14 mouse cellular contexts compared by ENCODE assay signal in genomic region chr14:103545734-103546133, GRCm38 (mm10). TPM values are rescaled to one million over a fixed set of nuclear protein-coding genes. Genes with fewer than 3 reads are reported as not detected.
A peak's percentile ranks its signal among the peaks of the same experiment; 100 is the strongest.
DNase-seq lines count a peak whose midpoint lies in the region; ATAC-seq lines count a peak whose summit lies in the region.
"Had no signal": no experiment of that assay in that cellular context is flagged by ENCODE, and none has a peak within 500 bp of the region (broad histone marks: within the 10 kb centered on the region; RNA-seq: fewer than 3 reads in every experiment).

No protein-coding gene starts in this region.

- DNase-seq in forebrain, embryonic 14.5 days (ENCODE audit: low spot score), result peak; percentile 67
- no peak for DNase-seq in forebrain, embryonic 11.5 days (ENCODE audit: low spot score)
- peak; percentile 49 for DNase-seq in left cerebral cortex, postnatal 4 days
- DNase-seq in left cerebral cortex, postnatal 36 days (ENCODE audit: low spot score in 2 of 2), result no peak
- peak; percentile 23 for DNase-seq in right cerebral cortex, postnatal 4 days
- no peak for DNase-seq in right cerebral cortex, postnatal 25 days
- no peak for DNase-seq in T-cell, adult 2 months (ENCODE audit: low spot score)
- no peak for DNase-seq in layer of hippocampus, adult 9-10 months (ENCODE audit: low spot score)
- DNase-seq: heart, adult 18-20 months; heart, postnatal 10 days; kidney, adult 11 months had no signal

- H3K4me2 ChIP-seq in forebrain, embryonic 14.5 days (ENCODE audit: low read length), result no peak overlapping the region
- no peak overlapping the region for H3K4me2 ChIP-seq in forebrain, embryonic 11.5 days (ENCODE audit: low read depth, low read length, severe bottlenecking)
- H3K4me2 ChIP-seq: limb, embryonic 12.5 days had no signal

- H3K4me3 ChIP-seq in forebrain, embryonic 14.5 days (ENCODE audit: low read depth, low read length), result no peak overlapping the region
- H3K4me3 ChIP-seq in forebrain, embryonic 11.5 days (ENCODE audit: low read depth, low read length), result no peak overlapping the region
- H3K4me3 ChIP-seq: limb, embryonic 12.5 days had no signal

- peak overlapping the region; percentile 33; the same call in 1 of the 2 replicates for H3K27ac ChIP-seq in forebrain, embryonic 14.5 days (ENCODE audit: low read depth, low read length)
- no peak overlapping the region for H3K27ac ChIP-seq in forebrain, embryonic 11.5 days (ENCODE audit: low read depth, low read length)
- H3K27ac ChIP-seq: limb, embryonic 12.5 days had no signal

- H3K9ac ChIP-seq in forebrain, embryonic 14.5 days (ENCODE audit: low read length), result no peak overlapping the region
- no peak overlapping the region for H3K9ac ChIP-seq in forebrain, embryonic 11.5 days (ENCODE audit: low read length)
- H3K9ac ChIP-seq: limb, embryonic 12.5 days had no signal

- 44% methylated on average over 8 of the region's 8 CpGs for WGBS in forebrain, embryonic 14.5 days
- 85% methylated on average over 8 of the region's 8 CpGs for WGBS in forebrain, embryonic 11.5 days

- no peak for ATAC-seq in forebrain, embryonic 14.5 days
- no peak for ATAC-seq in forebrain, embryonic 11.5 days (replicated peaks; ENCODE audit: low FRiP score)

- intact Hi-C loops in left cerebral cortex, postnatal 4 days (cut with DNase I), result no loop called here
- intact Hi-C loops in left cerebral cortex, postnatal 36 days (cut with DNase I), result no loop called here

- peaks cover 9% of the 10 kb centered on the region for H3K4me1 ChIP-seq in forebrain, embryonic 14.5 days (ENCODE audit: control insufficient read depth, insufficient read depth, low read length)
- H3K4me1 ChIP-seq in forebrain, embryonic 11.5 days (replicated peaks; ENCODE audit: control insufficient read depth, insufficient read depth, low read length), result no peaks in the 10 kb centered on the region
- H3K4me1 ChIP-seq: limb, embryonic 12.5 days had no signal

- H3K27me3 ChIP-seq in forebrain, embryonic 14.5 days (replicated peaks; ENCODE audit: control insufficient read depth, insufficient read depth, low read length), result no peaks in the 10 kb centered on the region
- no peaks in the 10 kb centered on the region for H3K27me3 ChIP-seq in forebrain, embryonic 11.5 days (ENCODE audit: control insufficient read depth, insufficient read depth, low read length)
- H3K27me3 ChIP-seq: limb, embryonic 12.5 days had no signal

- H3K36me3 ChIP-seq in forebrain, embryonic 14.5 days (ENCODE audit: control insufficient read depth, insufficient read depth, low read length), result no peaks in the 10 kb centered on the region
- H3K36me3 ChIP-seq in forebrain, embryonic 11.5 days (ENCODE audit: control insufficient read depth, insufficient read depth, low read length), result no peaks in the 10 kb centered on the region
- H3K36me3 ChIP-seq: limb, embryonic 12.5 days had no signal

- H3K9me3 ChIP-seq in forebrain, embryonic 14.5 days (replicated peaks; ENCODE audit: control insufficient read depth, low read length), result no peaks in the 10 kb centered on the region
- no peaks in the 10 kb centered on the region for H3K9me3 ChIP-seq in forebrain, embryonic 11.5 days (ENCODE audit: control insufficient read depth, low read length)
- H3K9me3 ChIP-seq: limb, embryonic 12.5 days had no signal

RNA-seq across cellular contexts. Expression of gene Scel, which starts 32.6 kb away (rescaled TPM):
- polyA plus RNA-seq in forebrain, embryonic 14.5 days (2014; fragmentation: Nextera tagmentation; extraction: Ambion mirVana), result 0.18 and 0.23 TPM in 2 replicates
- polyA plus RNA-seq in forebrain, embryonic 11.5 days (2014; fragmentation: Nextera tagmentation; extraction: Ambion mirVana), result 0.47 and 0.91 TPM in 2 replicates
- under 1 TPM; 0.46 to 0.56 TPM for total RNA-seq in left cerebral cortex, postnatal 4 days (2021)
- total RNA-seq in left cerebral cortex, postnatal 36 days (2021), result 1 to 10 TPM; 1.1 to 1.4 TPM
- polyA plus RNA-seq: large intestine, adult 2 months; testis, adult 2 months had no signal

Comparison
In these comparisons a context has a peak if more than half of its experiments do, and no peak if none do; other contexts are left out.
1. DNase-seq: peak in forebrain, embryonic 14.5 days (single experiment), left cerebral cortex, postnatal 4 days (single experiment) and right cerebral cortex, postnatal 4 days (single experiment); none in forebrain, embryonic 11.5 days (single experiment), left cerebral cortex, postnatal 36 days (0 of 2), right cerebral cortex, postnatal 25 days (single experiment), T-cell, adult 2 months (single experiment) and layer of hippocampus, adult 9-10 months (single experiment).